Mouse (Mus musculus) CD8-positive naive resting alpha-beta T cell, adult 2 months (primary cell): ENCODE data around the gene Gm17622.

Experiments
- DNase-seq, 2 experiments: peaks; one replicate each; pipeline ENCODE4 v3.0.0; 2022; ENCODE audit warnings: low read depth in 2 of 2, low spot score in 2 of 2

Gm17622 gene

DNA sequence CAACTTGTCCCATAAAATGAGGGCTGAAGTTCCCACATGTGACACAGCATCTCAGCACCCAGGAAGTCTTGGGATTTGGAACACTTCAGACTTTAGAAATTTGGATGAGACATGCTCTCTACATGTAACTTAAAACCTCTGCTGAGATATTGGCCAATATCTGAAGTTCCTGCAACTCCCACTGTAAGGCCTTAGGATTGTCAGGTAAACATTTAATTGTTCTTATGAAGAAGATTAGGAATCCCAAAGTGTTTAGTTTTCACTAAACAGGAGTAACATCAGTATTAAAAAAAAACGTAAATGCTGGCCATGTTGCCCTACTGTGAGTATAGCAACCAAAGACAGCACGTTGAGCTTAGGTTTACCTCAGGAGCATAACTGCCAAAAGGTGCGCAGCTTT, at the start of gene Gm17622:
TSS of gene Gm17622 (plus strand) at position 301 of the 400 bp plus-strand sequence.
- no peak for DNase-seq

DNA sequence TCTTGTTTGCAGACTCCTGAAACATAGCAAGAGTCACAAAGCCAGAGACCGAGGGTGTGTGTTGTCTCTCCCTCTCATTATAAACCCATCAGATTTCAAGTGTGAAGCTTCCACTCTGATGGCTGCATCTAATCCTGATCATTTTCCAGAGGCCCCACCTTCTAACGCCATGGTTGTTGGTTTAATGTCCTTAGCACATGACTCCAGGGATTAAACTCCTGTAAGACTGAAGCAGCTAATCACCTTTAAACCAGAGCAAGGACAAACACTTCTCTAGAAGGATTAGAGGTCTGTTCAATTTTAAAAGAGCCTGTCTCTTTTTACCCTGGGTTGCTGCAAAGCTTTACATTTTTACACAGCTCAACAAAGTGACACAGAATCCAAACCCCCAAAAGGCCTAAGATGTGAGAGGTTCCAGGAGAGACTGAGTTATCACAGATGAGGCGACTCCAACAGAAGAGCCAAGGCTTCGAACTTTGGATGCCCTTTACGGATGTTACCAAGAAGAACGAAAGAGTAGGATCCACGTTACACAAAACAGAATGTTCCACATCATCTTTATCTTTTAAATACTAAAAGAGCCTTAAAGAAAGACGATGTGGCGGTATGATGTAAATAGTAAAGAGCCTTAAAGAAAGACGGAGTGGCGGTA, 40.2 kb upstream of the Gm17622 start:
- no peak for DNase-seq

DNA sequence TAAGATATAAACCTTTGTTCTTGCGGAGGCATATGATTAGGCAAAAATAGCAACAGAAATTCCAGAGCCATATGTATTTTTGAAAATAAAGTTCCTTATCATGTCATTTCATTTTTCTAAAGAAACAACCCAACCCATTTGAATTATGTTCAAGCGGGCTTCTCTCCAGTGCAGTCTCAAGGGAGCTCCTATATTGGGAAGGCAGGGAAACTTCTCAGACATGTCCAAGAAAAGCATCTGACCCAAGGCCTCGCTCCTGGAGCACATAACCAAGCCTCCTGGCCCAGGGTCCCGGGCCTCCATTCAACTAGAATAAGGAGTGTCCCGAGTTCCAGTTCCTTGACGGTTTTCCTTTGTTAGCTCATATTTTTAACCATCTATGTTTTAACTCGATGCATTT, 39.7 kb upstream of the Gm17622 start:
- DNase-seq, result no peak

DNA sequence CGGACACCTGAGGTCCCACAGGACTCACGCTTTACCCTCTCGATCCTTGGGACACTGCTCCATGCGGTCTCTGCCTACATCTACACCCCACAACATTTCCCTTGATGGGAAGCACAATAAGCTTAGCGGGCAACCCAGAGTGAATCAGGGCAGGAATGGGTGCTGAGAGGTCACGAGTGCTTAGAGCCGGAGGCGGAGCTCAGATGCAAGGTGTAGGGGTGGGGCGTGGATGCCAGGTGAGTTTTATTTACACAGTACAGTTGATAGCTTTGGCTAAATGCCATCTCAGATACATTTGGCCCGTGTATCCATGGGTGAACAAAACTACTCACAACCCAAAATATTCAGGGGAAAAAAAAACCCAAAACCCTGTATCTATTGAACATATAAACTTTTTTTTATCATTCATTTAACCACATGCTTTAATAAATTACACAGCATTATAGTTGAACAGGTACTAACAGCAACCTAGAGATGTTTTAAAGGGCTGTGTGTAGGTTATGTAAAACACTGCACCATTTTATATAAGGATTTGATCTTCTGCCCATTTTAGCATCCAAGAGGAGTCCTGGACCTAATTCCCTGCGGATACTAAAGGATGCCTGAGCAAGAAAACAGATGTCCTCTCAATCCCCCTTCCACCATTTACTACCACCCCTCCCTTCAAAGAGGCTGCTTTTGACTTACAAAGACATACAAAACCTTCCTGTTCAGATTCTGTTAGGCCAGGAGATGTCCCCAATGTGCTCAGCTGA, 39.0 kb upstream of the Gm17622 start:
- no peak for DNase-seq

DNA sequence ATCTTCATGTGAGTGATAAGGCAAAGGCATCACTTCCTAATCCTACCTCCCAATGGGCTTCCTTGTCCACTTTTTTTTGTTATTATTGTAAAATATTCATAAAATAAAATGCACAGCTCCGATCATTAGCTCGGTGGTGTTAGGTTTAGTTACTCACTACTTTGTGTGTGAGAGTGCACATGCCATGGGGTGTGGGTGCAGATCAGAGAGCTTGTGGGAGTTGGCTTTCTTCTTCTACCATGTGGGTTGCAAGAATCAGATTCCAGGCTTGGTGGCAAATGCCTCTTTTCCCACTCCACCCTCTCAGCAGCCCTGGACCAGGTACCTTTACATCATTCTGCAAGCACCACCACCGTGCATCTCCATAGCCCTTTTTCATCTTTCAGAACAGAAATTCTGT, 37.9 kb upstream of the Gm17622 start:
- DNase-seq, result no peak

DNA sequence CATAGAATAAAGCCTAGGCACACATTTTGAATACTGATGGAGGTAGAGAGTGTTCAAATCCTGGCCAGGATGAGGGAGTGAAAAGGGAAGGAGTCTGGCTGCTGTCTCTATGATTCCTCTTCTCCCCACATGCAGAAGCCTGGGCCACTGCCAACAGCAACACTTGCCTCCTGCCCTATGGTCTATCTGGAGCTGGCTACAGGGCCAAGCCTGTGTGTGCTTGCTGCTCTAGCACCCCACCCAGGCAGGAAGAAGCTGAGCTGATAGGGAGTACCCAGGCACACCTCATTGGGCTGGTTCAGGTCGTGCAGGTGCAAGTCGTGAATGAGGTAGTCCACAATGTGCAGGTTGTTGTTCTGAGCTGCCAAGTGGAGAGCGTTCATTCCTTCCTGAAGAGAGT, 36.2 kb upstream of the Gm17622 start:
- DNase-seq, result no peak

DNA sequence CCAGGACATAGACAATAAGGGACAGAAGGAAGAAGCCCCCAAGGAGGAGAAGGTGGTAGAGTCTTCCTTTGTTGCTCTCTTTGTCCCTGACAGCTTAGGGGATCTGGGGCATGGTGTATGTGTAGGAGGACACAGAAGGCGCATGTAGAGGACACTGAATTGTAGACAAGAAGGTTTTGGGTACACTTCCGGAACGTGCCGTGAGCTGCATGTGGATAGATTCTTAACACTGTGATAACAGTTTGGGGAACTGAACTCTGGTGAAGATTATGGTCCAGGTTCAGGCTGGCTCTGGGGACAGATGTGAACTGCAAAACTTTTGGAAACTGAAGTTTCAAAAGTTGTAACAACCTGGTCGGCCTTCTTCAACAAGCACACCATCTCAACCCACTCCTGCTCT, 33.0 kb upstream of the Gm17622 start:
- no peak for DNase-seq

DNA sequence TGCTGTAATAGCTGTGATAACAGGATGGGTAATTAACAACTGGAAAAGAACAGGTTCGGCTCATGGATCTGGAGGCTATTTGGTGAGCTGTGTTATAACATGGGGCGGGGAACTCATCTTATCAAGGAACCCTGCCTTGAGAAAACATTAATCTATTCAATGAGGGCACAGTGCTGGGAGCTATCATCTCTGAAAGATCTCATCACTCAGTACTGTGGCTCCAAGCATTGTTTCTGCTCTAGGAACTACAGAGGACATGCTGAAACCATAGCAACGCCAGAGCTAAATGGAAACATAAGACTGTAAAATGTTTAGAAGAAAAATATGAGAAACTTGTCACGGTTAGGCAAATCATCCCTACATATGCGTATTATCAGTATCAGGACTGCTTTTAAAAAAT, 32.5 kb upstream of the Gm17622 start:
- no peak for DNase-seq

DNA sequence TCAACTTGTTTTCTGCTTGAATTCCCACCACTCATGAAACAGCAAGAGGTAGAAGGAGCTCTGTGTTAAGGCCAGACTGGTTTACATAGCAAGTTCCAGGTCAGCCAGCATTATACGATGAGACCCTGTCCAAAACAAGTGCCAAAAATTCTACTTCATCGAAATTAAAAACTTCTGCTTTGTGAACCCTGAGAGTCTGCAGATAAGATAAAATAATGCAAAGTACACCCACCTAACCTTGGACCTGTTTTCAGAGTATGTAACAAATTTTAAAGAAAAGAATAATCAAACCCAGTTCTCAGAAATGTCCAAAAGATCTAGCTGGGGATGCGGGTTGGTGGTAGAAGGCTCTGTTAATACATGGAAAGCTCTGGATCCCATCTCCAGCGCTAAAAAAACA, 31.9 kb upstream of the Gm17622 start:
- DNase-seq, result no peak

DNA sequence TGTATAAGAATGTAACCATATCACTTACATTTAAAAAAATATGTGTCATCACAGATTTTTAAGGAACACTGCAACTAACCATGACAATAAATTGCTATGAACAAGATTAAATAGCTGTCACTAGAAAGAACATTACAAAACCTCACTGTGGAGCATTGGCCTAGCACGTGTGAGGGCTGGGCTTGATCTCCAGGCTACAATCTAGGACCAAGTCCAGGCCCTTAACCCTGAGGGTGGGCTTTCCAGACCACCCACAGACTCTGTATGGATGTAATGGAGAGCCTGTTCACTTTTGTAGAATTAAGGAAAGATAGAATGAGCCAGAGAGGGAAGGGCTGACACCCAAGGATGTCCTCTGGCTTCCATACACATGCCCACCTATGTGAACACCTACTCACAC, 27.9 kb upstream of the Gm17622 start:
- no peak for DNase-seq

DNA sequence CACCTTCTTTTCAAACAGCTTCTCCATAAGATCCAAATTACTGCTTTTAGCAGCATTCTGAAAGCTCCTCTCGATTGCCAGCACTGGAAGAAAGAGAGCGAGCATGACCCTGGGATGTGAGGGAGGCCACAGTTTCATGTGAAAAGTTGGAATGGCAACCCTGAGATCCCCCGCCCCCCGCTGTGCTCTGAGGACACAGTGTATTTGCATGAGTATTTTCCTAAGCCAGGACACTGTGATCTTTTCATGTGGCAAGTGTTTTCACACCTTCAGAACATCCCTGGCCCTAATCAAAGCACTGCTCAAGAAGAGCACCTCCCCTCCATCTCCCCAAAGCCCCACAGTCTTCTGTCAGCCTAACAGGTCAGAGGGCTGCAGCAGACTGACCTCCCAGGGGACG, 25.2 kb upstream of the Gm17622 start:
- DNase-seq, result no peak

DNA sequence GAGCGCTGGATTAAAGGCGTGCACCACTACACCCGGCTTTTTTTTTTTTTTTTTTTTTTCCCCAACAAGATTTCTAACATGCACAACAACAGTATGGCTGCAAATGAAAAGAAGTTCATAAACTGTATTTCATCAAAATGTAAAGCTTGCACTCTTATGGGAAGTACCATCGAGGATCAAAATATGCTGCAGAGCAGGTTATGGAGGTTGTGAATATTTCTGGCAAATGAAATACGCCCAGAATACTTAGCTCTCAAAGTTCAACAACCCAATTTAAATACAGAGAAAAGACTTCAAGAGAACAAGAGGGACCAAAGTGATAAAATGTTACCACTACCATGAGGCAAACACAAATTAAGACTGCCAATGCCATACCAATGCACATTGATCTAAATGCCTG, 21.9 kb upstream of the Gm17622 start:
- no peak for DNase-seq

DNA sequence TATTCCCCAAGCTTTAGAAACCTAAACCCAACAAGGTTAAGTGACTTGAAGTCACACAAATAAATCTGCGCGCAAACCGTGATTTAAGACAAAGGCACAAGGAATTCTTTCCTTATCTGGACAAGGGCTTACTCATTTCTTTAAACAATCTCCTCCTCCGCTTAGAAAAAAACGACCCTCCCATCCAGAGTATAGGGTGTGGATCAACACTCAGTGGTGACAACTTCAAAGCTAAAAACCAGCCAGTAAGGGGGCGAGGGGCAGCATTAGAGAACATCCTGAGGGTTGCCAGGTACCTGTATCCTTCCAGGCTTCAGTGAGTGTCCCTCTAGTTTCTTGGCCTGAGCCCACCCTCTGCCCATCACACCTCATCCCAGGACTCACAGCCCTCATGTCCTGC, 20.0 kb upstream of the Gm17622 start:
- DNase-seq, result no peak

DNA sequence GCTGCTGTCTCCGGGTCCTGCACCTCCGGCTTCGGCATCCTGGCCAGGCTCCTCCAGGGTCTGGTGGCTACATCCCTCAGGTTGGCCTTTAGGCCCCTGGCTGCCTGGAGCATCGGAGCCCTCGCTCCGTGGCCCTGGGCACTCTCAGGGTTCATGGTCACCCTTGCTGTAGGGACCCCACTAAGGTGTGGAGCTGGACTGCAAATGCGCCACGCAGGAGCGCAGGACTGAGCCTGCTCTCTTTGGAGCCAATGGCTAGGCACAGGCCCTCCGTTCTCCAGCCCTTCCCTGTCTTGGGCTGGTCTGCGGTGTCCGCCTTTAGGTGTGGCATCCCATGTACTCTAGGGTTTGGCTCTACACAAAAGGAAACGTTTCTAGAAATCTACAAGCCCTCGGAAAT, 19.6 kb upstream of the Gm17622 start, which contains the start of gene Ankdd1b:
TSS of gene Ankdd1b (minus strand) at position 242 of the 400 bp plus-strand sequence.
- no peak for DNase-seq

DNA sequence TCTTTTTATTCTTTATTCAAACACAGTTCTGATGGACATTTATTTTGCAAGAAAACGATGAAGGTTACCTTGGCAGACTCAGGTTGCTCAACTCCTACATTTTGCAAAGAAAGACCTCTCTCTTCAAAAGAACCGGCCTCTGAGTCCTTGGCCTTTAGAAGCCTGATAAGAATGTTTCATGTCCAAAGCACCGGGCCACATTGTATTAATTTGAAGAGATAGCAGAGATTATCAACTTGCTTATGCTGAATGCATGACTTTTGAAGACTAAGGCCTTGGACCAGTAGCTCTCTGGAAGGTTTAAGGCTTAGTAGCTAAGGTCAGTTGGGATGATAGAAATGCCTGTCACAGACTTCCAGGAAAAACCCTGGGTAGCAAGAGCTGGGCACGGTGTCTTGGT, 13.3 kb upstream of the Gm17622 start:
- no peak for DNase-seq

DNA sequence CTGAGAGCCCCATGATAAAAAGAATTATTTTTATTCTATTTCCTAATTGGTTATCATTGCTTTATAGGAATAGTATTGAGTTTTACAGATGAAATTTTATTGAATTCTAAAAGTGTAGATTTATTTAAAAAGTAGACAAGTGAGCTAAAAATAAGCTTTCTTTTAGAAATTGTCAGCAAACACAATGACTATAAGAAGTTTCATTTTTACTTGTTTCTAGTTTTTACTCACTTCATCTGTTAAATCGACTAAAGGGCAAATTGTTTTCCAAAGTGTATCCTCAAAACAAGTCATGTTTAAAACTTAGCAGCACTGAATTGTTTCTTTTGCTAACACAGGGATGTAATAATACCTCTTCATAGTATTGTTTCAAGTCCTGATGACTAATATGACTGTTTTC, 11.5 kb upstream of the Gm17622 start:
- DNase-seq, result no peak

DNA sequence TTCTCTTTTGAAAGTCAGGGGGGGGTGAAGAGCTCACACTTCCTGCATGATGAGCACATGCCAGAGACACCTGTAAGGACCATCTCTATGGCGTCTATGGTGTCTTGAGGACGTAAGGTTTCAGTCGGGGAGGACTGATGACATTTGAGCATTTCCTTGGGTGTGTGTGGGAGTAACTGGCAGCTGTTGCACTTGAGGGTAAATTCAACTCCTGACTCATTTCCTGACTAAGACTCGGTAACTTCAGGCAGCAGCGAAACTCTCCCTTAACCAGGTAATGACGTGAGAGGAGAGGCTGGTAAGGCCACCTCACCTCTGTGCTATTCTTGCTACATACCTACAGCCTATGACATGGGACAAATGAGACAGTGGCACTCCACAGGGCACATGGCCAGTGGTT, 3.3 kb upstream of the Gm17622 start:
- no peak for DNase-seq

DNA sequence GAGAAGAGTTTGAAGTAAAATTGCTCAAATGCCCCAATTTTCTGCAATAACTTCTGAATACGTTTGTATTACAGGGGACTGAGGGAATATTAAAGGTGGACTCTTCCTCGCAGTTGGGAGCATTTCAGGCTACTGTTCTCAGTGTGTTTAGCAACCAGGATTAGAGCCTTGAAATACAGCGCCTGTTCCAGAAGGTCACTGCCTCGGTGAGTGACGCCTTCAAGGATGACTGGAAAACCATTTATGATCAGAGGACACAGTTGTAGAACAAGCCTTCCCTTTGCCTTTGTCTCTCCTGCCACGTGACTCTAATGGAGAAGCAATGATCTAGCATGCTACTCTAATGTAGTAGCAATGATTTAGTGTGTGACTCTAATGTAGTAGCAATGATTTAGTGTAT, 2.6 kb upstream of the Gm17622 start:
- no peak for DNase-seq

DNA sequence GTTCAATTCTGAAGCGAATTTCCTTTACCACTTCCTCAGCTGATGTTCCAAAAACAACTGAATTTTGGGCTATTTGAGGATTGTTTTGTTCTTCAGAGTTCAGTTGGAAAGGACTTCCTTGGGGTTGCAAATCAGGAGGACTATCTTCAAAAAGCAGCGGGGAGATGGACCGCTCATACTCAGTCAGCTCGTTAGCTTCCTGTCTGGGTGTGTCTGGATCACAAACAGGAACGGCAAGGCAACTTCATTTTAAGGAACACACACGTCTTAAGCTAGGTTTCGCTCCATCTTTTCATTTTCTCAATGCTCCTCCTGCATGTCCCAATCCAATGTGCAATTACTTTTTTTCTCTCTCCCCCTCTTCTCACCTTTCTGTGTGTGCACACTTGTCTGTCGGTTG, 6.1 kb downstream of the Gm17622 start:
- DNase-seq, result no peak

DNA sequence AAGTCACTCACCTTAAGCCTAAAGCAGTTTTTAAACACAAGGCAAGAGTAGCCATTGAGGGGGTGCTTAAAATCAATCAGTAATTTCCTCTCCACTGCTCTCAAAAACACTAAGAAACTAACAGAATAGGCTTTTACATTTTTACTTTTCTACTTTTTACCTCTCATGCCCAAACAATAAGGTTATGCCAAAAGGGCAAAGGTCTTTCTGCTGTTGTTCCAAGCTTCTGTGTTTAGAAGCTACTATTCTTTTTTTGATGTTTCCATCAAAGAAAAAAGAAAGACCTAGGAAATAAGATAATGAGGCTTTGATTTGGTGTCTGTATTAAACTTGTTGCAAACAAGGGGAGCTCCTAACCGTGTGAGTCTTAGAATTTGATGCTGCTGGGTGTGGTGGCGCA, 9.4 kb downstream of the Gm17622 start:
- DNase-seq, result no peak

DNA sequence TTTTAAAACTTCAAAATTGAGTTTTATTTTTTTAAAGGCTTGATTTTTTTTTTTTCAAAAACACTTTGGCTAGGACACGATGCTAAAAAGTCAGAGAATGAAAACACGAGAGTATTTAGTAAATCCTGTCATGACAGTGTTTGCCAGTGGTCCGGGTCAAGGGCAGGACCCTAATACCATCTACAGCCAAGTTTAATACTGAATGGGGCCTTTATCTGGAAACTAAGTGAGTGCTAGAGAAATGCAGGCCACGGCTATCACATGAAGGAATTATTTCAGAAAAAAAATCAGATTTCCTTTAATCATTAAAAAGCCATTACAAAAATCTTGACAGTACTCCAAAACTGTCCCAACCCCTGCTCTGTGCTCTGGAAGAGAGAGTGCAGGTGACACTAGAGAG, 15.1 kb downstream of the Gm17622 start:
- DNase-seq, result no peak

DNA sequence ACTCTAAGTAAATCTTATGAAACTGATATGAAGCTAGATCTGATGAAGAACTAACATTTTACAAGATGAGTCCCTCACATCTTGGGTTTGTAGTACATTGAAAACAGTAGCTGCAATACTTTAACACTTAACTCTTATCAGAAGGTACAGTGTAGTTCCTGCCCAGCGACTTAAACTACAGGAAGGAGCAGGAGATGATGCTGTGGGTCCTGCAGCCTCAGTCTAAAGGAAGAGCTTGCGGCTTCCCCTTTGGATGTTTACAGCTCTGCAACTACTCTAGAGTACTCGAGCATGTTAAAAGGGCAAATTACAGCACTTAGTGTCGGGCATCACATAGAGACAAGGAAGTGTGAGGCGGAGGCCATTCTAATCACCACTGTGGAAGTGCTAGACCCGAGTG, 15.8 kb downstream of the Gm17622 start:
- DNase-seq, result no peak

DNA sequence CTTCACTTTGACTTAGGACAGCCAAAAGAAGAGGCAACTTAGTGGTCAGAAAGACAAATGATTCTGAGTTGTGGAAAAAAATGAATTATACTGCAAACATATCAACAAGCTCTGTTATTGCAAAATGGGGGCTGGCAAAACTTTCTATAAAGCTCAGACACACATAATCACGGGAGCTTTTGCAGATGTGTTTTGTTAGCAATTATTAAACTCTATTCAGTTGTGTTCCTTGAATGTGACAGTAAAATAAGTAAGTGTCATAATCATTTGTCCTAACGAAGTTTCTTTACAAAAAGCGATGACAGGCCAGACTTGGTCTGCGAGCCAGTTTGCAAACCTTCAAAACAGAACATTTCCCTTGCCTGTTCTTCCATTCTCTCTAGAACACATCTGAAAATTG, 17.0 kb downstream of the Gm17622 start:
- no peak for DNase-seq
